Mouse (Mus musculus) lung, postnatal 4 days (tissue): ENCODE results near the gene Gm49383.

Experiments used
- DNase-seq, 2 experiments: peaks; one replicate each; pipeline ENCODE4 v3.0.0; 2021

Gene Gm49383

GRCm38 (mm10) chr12:69196444-69197377 is at the start of gene Gm49383:
Gene Gm49383, minus strand, starts transcription at chr12:69197104.
- DNase-seq, result peak; percentile 78 to 83

GRCm38 (mm10) chr12:69241771-69242431 is 45.0 kb upstream of the Gm49383 start:
- DNase-seq, result peak; percentile 81 to 85

- DNase-seq, result no peak
These were observed 44.5 kb upstream of the Gm49383 start for GRCm38 (mm10) chr12:69241405-69241770.

- DNase-seq, result no peak
These were observed 44.0 kb upstream of the Gm49383 start, which contains the start of gene Klhdc1 for GRCm38 (mm10) chr12:69240876-69241275. Gene Klhdc1, plus strand, starts transcription at chr12:69241176.

- peak; percentile 16 to 26 for DNase-seq
These were observed 41.4 kb upstream of the Gm49383 start for GRCm38 (mm10) chr12:69238284-69238683.

GRCm38 (mm10) chr12:69235782-69236181 is 38.9 kb upstream of the Gm49383 start:
- DNase-seq, result no peak

- DNase-seq, result peak; percentile 26 to 50
These were observed 32.3 kb upstream of the Gm49383 start for GRCm38 (mm10) chr12:69229251-69229650.

- DNase-seq, result peak; percentile 92 to 94
These were observed 31.0 kb upstream of the Gm49383 start, which contains the start of gene Pole2 for GRCm38 (mm10) chr12:69227776-69228466. Gene Pole2, minus strand, starts transcription at chr12:69228195.

- no peak for DNase-seq
These were observed 23.8 kb upstream of the Gm49383 start for GRCm38 (mm10) chr12:69220613-69221277.

- no peak for DNase-seq
These were observed 19.7 kb upstream of the Gm49383 start for GRCm38 (mm10) chr12:69216587-69216986.

- peak; percentile 43 to 50 for DNase-seq
These were observed 18.3 kb upstream of the Gm49383 start for GRCm38 (mm10) chr12:69215000-69215785.

- DNase-seq, result no peak
These were observed 17.5 kb upstream of the Gm49383 start for GRCm38 (mm10) chr12:69214393-69214792.

GRCm38 (mm10) chr12:69213186-69213777 is 16.4 kb upstream of the Gm49383 start:
- no peak for DNase-seq

- DNase-seq, result no peak
These were observed 14.2 kb upstream of the Gm49383 start for GRCm38 (mm10) chr12:69211057-69211456.

GRCm38 (mm10) chr12:69210056-69210979 is 13.4 kb upstream of the Gm49383 start:
- DNase-seq, result no peak

GRCm38 (mm10) chr12:69208520-69208919 is 11.6 kb upstream of the Gm49383 start:
- no peak for DNase-seq

GRCm38 (mm10) chr12:69207926-69208325 is 11.0 kb upstream of the Gm49383 start:
- DNase-seq, result no peak

GRCm38 (mm10) chr12:69207396-69207795 is 10.5 kb upstream of the Gm49383 start:
- DNase-seq, result no peak

- DNase-seq, result no peak
These were observed 7.3 kb upstream of the Gm49383 start, which contains the start of gene Gm49384 for GRCm38 (mm10) chr12:69204052-69204833. Gene Gm49384, minus strand, starts transcription at chr12:69204267.
